Mouse (Mus musculus): Measurements from ENCODE around the gene Stx8. TPM values are rescaled to one million over a fixed set of nuclear protein-coding genes. Genes with fewer than 3 reads are reported as not detected.

Stx8 gene
- total and polyA plus RNA-seq, 3 experiments, result 29.5 to 152 (median 30.9) TPM

GRCm38 (mm10) chr11:68080999-68081398 lies 115.0 kb downstream of the Stx8 start:
- Histone ChIP-seq H3K4me1 (ENCODE audit: control insufficient read depth in 1 of 2, insufficient read depth in 2 of 2, low read length in 2 of 2) (no peaks in the 10 kb centered on the region), H3K4me3 (ENCODE audit: control insufficient read depth in 1 of 2, insufficient read depth in 1 of 2, low read depth in 2 of 2, low read length in 2 of 2) (no peak overlapping the region), H3K9me3 (replicated peaks; ENCODE audit: insufficient read depth, low read length) (no peaks in the 10 kb centered on the region), H3K27me3 (ENCODE audit: control insufficient read depth in 1 of 2, insufficient read depth in 2 of 2, low read length in 2 of 2) (no peaks in the 10 kb centered on the region), H3K27ac (ENCODE audit: control insufficient read depth, low read depth, low read length) (no peak overlapping the region), H3K9ac (ENCODE audit: control insufficient read depth, low read depth, low read length, poor library complexity, severe bottlenecking) (no peak overlapping the region), H3K79me2 (ENCODE audit: control insufficient read depth, insufficient read depth, low read length, poor library complexity) (no peaks in the 10 kb centered on the region), H3K36me3 (ENCODE audit: control insufficient read depth in 1 of 2, insufficient read depth in 2 of 2, low read length in 2 of 2) (no peaks in the 10 kb centered on the region)
- DNase-seq (ENCODE audit: low read depth, low spot score), result peak; percentile 54
- TF ChIP-seq CTCF (IDR thresholded peaks at IDR 0.05 in 2 of 3, conservative IDR thresholded peaks at IDR 0.05 in 1 of 3; ENCODE audit: control insufficient read depth in 1 of 3, insufficient read depth in 1 of 3, low read depth in 2 of 3, low read length in 3 of 3, poor library complexity in 1 of 3, severe bottlenecking in 1 of 3), result peak; percentile 32 to 55 (median 33)
- TF ChIP-seq NELFE (IDR thresholded peaks at IDR 0.05; ENCODE audit: low read depth, low read length), result no peak
- peak; percentile 48 for TF ChIP-seq RAD21 (IDR thresholded peaks at IDR 0.05; ENCODE audit: low read depth, low read length)
- no peak for TF ChIP-seq CHD1 (IDR thresholded peaks at IDR 0.05; ENCODE audit: low read depth, low read length)
- TF ChIP-seq MYC (IDR thresholded peaks at IDR 0.05; ENCODE audit: low read depth, low read length), result peak; percentile 52; the same call in 1 of the 2 replicates
- TF ChIP-seq ZNF384 (IDR thresholded peaks at IDR 0.05; ENCODE audit: low read depth, low read length), result no peak
- peak; percentile 23; the same call in 1 of the 2 replicates for TF ChIP-seq ZC3H11A (IDR thresholded peaks at IDR 0.05; ENCODE audit: low read depth, low read length)
- TF ChIP-seq SMC3 (IDR thresholded peaks at IDR 0.05; ENCODE audit: low read depth, low read length), result peak; percentile 63

- Histone ChIP-seq H3K4me3 (ENCODE audit: control insufficient read depth in 1 of 2, insufficient read depth in 1 of 2, low read depth in 2 of 2, low read length in 2 of 2) (no peak overlapping the region), H3K4me1 (ENCODE audit: control insufficient read depth in 1 of 2, insufficient read depth in 2 of 2, low read length in 2 of 2) (no peaks in the 10 kb centered on the region), H3K27ac (ENCODE audit: control insufficient read depth, low read depth, low read length) (no peak overlapping the region), H3K9me3 (replicated peaks; ENCODE audit: insufficient read depth, low read length) (no peaks in the 10 kb centered on the region), H3K79me2 (ENCODE audit: control insufficient read depth, insufficient read depth, low read length, poor library complexity) (no peaks in the 10 kb centered on the region), H3K27me3 (ENCODE audit: control insufficient read depth in 1 of 2, insufficient read depth in 2 of 2, low read length in 2 of 2) (no peaks in the 10 kb centered on the region), H3K36me3 (ENCODE audit: control insufficient read depth in 1 of 2, insufficient read depth in 2 of 2, low read length in 2 of 2) (no peaks in the 10 kb centered on the region), H3K9ac (ENCODE audit: control insufficient read depth, low read depth, low read length, poor library complexity, severe bottlenecking) (no peak overlapping the region)
- no peak for DNase-seq (ENCODE audit: low read depth, low spot score)
- TF ChIP-seq ETS1 (IDR thresholded peaks at IDR 0.05; ENCODE audit: low read depth, low read length) (no peak), RAD21 (IDR thresholded peaks at IDR 0.05; ENCODE audit: low read depth, low read length) (no peak)
These were observed 116.8 kb downstream of the Stx8 start for GRCm38 (mm10) chr11:68082756-68083155.

- DNase-seq (ENCODE audit: low read depth, low spot score), result no peak
- no peak overlapping the region for H3K9ac ChIP-seq (ENCODE audit: control insufficient read depth, low read depth, low read length, poor library complexity, severe bottlenecking)
- H3K27ac ChIP-seq (ENCODE audit: control insufficient read depth, low read depth, low read length), result no peak overlapping the region
- no peaks in the 10 kb centered on the region for H3K9me3 ChIP-seq (replicated peaks; ENCODE audit: insufficient read depth, low read length)
- no peaks in the 10 kb centered on the region for H3K27me3 ChIP-seq (ENCODE audit: control insufficient read depth in 1 of 2, insufficient read depth in 2 of 2, low read length in 2 of 2)
- H3K4me1 ChIP-seq (ENCODE audit: control insufficient read depth in 1 of 2, insufficient read depth in 2 of 2, low read length in 2 of 2), result no peaks in the 10 kb centered on the region
- TF ChIP-seq EP300 (IDR thresholded peaks at IDR 0.05; ENCODE audit: low read depth in 1 of 2, low read length in 2 of 2), result no peak
- H3K4me3 ChIP-seq (ENCODE audit: control insufficient read depth in 1 of 2, insufficient read depth in 1 of 2, low read depth in 2 of 2, low read length in 2 of 2), result no peak overlapping the region
- no peaks in the 10 kb centered on the region for H3K36me3 ChIP-seq (ENCODE audit: control insufficient read depth in 1 of 2, insufficient read depth in 2 of 2, low read length in 2 of 2)
- H3K79me2 ChIP-seq (ENCODE audit: control insufficient read depth, insufficient read depth, low read length, poor library complexity), result no peaks in the 10 kb centered on the region
These were observed 117.6 kb downstream of the Stx8 start for GRCm38 (mm10) chr11:68083562-68083961.
